Mouse (Mus musculus) adrenal gland, postnatal 25 days (tissue): ENCODE measurements around the gene Gm21477. TPM values are rescaled to one million over a fixed set of nuclear protein-coding genes. Genes with fewer than 3 reads are reported as not detected.
"Not testable (repeated sequence)": the region's sequence is repeated elsewhere in the genome, so short reads cannot be mapped to it uniquely, and the experiment has no call there.

Experiments used
- DNase-seq: peaks from one replicate; pipeline ENCODE4 v3.0.0; 2021; ENCODE audit warnings: mixed read lengths
- long read RNA-seq: library from polyadenylated mRNA; stranded (forward); transcript quantifications from one replicate; pipeline ENCODE4 v2.0.0, GENCODE M21; 2021
- total RNA-seq: library from RNA; stranded (reverse); gene quantifications from 2 replicates; pipeline ENCODE4 v1.2.3, GENCODE M21; 2021

The Gm21477 gene
- total RNA-seq, result not detected in 2 replicates
- long read RNA-seq, result 0 reads

- not testable (repeated sequence) for DNase-seq
Measured at GRCm38 (mm10) chrY:87116521-87116920, at the start of gene Gm21477. Gene Gm21477, plus strand, starts transcription at chrY:87116821.
